Comparison of ENCODE assay signal across 25 mouse cellular contexts in genomic region chr15:77052176-77052575, GRCm38 (mm10). TPM values are rescaled to one million over a fixed set of nuclear protein-coding genes. Genes with fewer than 3 reads are reported as not detected.
"Had no signal": no experiment of that assay in that cellular context is flagged by ENCODE, and none has a peak within 500 bp of the region (broad histone marks: within the 10 kb centered on the region; RNA-seq: fewer than 3 reads in every experiment).

No protein-coding gene starts in this region.

- H3K9ac ChIP-seq: limb, embryonic 13.5 days had no signal

- H3K4me1 ChIP-seq: limb, embryonic 13.5 days had no signal

- H3K4me2 ChIP-seq: limb, embryonic 13.5 days; midbrain, embryonic 11.5 days had no signal

- H3K27me3 ChIP-seq: limb, embryonic 13.5 days had no signal

- H3K4me3 ChIP-seq: limb, embryonic 10.5 days; limb, embryonic 13.5 days had no signal

- DNase-seq: kidney, adult 2 months; kidney, postnatal 25 days; layer of hippocampus, postnatal 36 days; lung, adult 2 months; lung, postnatal 14 days; lung, postnatal 4 days; midbrain, embryonic 14.5 days; right cerebral cortex, adult 18-20 months; right cerebral cortex, postnatal 14 days; right cerebral cortex, postnatal 4 days; thymus, adult 2 months; thymus, postnatal 14 days; thymus, postnatal 4 days had no signal

- H3K36me3 ChIP-seq: limb, embryonic 10.5 days; limb, embryonic 13.5 days had no signal

- ATAC-seq: intestine, postnatal 0 days had no signal

- H3K27ac ChIP-seq: kidney, postnatal 0 days; limb, embryonic 10.5 days; limb, embryonic 13.5 days; stomach, postnatal 0 days had no signal

- H3K9me3 ChIP-seq: limb, embryonic 10.5 days; limb, embryonic 13.5 days had no signal

RNA-seq across cellular contexts. Expression of gene Mb, which starts 1.7 kb away (rescaled TPM):
- total RNA-seq: left cerebral cortex, postnatal 14 days; megakaryocyte progenitor cell, adult 5-6 weeks; megakaryocyte-erythroid progenitor cell, adult 5-6 weeks had no signal
- polyA plus RNA-seq: liver, adult 2 months; midbrain, embryonic 11.5 days had no signal

RNA-seq across cellular contexts. Expression of gene Apol6, which starts 7.6 kb away (rescaled TPM):
- total RNA-seq: layer of hippocampus, postnatal 36 days; megakaryocyte progenitor cell, adult 5-6 weeks; megakaryocyte-erythroid progenitor cell, adult 5-6 weeks had no signal
- polyA plus RNA-seq: kidney, embryonic 14.5 days; limb, embryonic 10.5 days; limb, embryonic 13.5 days; liver, adult 2 months; midbrain, embryonic 11.5 days; midbrain, embryonic 14.5 days; neural tube, embryonic 11.5 days had no signal
